In genomic region chr9:46241818-46242217, GRCm38 (mm10) we compare ENCODE assay signal across 36 mouse cellular contexts. TPM values are rescaled to one million over a fixed set of nuclear protein-coding genes. Genes with fewer than 3 reads are reported as not detected.
DNase-seq lines count a peak whose midpoint lies in the region; ATAC-seq and TF ChIP-seq lines count a peak whose summit lies in the region.
"Had no signal": no experiment of that assay in that cellular context is flagged by ENCODE, and none has a peak within 500 bp of the region (broad histone marks: within the 10 kb centered on the region; RNA-seq: fewer than 3 reads in every experiment).

No protein-coding gene starts in this region.

- peak; percentile 80 for ATAC-seq in intestine, embryonic 15.5 days
- ATAC-seq in stomach, embryonic 16.5 days (ENCODE audit: insufficient read depth, low FRiP score): peak; percentile 70
- ATAC-seq: forebrain, embryonic 13.5 days; forebrain, postnatal 0 days; hindbrain, embryonic 16.5 days had no signal

- H3K79me2 ChIP-seq in MEL (ENCODE audit: control insufficient read depth, insufficient read depth, low read length, poor library complexity): no peaks in the 10 kb centered on the region

- no peaks in the 10 kb centered on the region for H3K36me3 ChIP-seq in MEL (ENCODE audit: control insufficient read depth in 1 of 2, insufficient read depth in 2 of 2, low read length in 2 of 2)
- H3K36me3 ChIP-seq in intestine, embryonic 15.5 days: no peaks in the 10 kb centered on the region
- peaks cover 16% of the 10 kb centered on the region for H3K36me3 ChIP-seq in small intestine, adult 2 months (ENCODE audit: control insufficient read depth, insufficient read depth, low read length)
- no peaks in the 10 kb centered on the region for H3K36me3 ChIP-seq in stomach, embryonic 16.5 days (ENCODE audit: control insufficient read depth, insufficient read depth, low read length)
- H3K36me3 ChIP-seq: embryonic facial prominence, embryonic 10.5 days; embryonic facial prominence, embryonic 13.5 days; forebrain, embryonic 10.5 days; G1E; heart, embryonic 12.5 days; heart, embryonic 15.5 days; hindbrain, embryonic 10.5 days; hindbrain, embryonic 13.5 days had no signal

- WGBS in intestine, embryonic 15.5 days: 54% methylated on average over 2 of the region's 2 CpGs
- WGBS in small intestine, adult 2 months: 23% methylated on average over 2 of the region's 2 CpGs
- 54% methylated on average over 2 of the region's 2 CpGs for WGBS in stomach, embryonic 16.5 days

- no peak for TF ChIP-seq EP300 in MEL (IDR thresholded peaks at IDR 0.05; ENCODE audit: low read depth in 1 of 2, low read length in 2 of 2)

- no peak for TF ChIP-seq POLR2A in MEL (IDR thresholded peaks at IDR 0.05; ENCODE audit: control insufficient read depth in 1 of 2, insufficient read depth in 1 of 2, low read depth in 1 of 2, low read length in 2 of 2, poor library complexity in 1 of 2)
- no peak for TF ChIP-seq POLR2A in small intestine, adult 2 months (IDR thresholded peaks at IDR 0.05; ENCODE audit: low read depth, low read length)

- H3K4me2 ChIP-seq in intestine, embryonic 15.5 days (replicated peaks): peak overlapping the region; percentile 9; the same call in 1 of the 2 replicates
- no peak overlapping the region for H3K4me2 ChIP-seq in stomach, embryonic 16.5 days (ENCODE audit: low read depth, low read length)
- H3K4me2 ChIP-seq: embryonic facial prominence, embryonic 13.5 days; forebrain, embryonic 13.5 days; heart, embryonic 12.5 days; heart, embryonic 15.5 days; hindbrain, embryonic 13.5 days had no signal

- no peaks in the 10 kb centered on the region for H3K4me1 ChIP-seq in MEL (ENCODE audit: control insufficient read depth in 1 of 2, insufficient read depth in 2 of 2, low read length in 2 of 2)
- H3K4me1 ChIP-seq in intestine, embryonic 15.5 days (replicated peaks): peaks cover 12% of the 10 kb centered on the region; the same call in 1 of the 2 replicates
- peaks cover 38% of the 10 kb centered on the region for H3K4me1 ChIP-seq in small intestine, adult 2 months (ENCODE audit: control insufficient read depth, insufficient read depth, insufficient read length, low read length)
- H3K4me1 ChIP-seq in stomach, embryonic 16.5 days (ENCODE audit: control insufficient read depth, insufficient read depth, low read length): 0 out of 2 replicates have a peak, but pooled peaks cover 4% of the 10 kb centered on the region
- H3K4me1 ChIP-seq: embryonic facial prominence, embryonic 13.5 days; forebrain, embryonic 13.5 days had no signal

- H3K9me3 ChIP-seq in MEL (replicated peaks; ENCODE audit: insufficient read depth, low read length): no peaks in the 10 kb centered on the region
- no peaks in the 10 kb centered on the region for H3K9me3 ChIP-seq in intestine, embryonic 15.5 days
- H3K9me3 ChIP-seq in stomach, embryonic 16.5 days (replicated peaks; ENCODE audit: control insufficient read depth, low read length): no peaks in the 10 kb centered on the region
- H3K9me3 ChIP-seq: embryonic facial prominence, embryonic 10.5 days; embryonic facial prominence, embryonic 13.5 days; forebrain, embryonic 10.5 days; forebrain, embryonic 13.5 days; G1E; heart, embryonic 12.5 days; heart, embryonic 15.5 days; hindbrain, embryonic 10.5 days; hindbrain, embryonic 13.5 days had no signal

- no peak overlapping the region for H3K9ac ChIP-seq in MEL (ENCODE audit: control insufficient read depth, low read depth, low read length, poor library complexity, severe bottlenecking)
- no peak overlapping the region for H3K9ac ChIP-seq in intestine, embryonic 15.5 days
- H3K9ac ChIP-seq in stomach, embryonic 16.5 days (ENCODE audit: low read length): no peak overlapping the region
- H3K9ac ChIP-seq: embryonic facial prominence, embryonic 13.5 days; forebrain, embryonic 13.5 days; forebrain, postnatal 0 days; heart, embryonic 12.5 days; heart, embryonic 15.5 days; hindbrain, embryonic 13.5 days had no signal

- no peak overlapping the region for H3K27ac ChIP-seq in MEL (ENCODE audit: control insufficient read depth, low read depth, low read length)
- peak overlapping the region; percentile 67; the same call in 1 of the 2 replicates for H3K27ac ChIP-seq in intestine, embryonic 15.5 days
- H3K27ac ChIP-seq in small intestine, adult 2 months (ENCODE audit: insufficient read depth, low read depth, low read length): peak overlapping the region; percentile 88
- no peak overlapping the region for H3K27ac ChIP-seq in stomach, embryonic 16.5 days (ENCODE audit: low read length)
- H3K27ac ChIP-seq in layer of hippocampus, adult 2 months: no peak overlapping the region
- H3K27ac ChIP-seq: embryonic facial prominence, embryonic 10.5 days; embryonic facial prominence, embryonic 13.5 days; forebrain, embryonic 10.5 days; forebrain, embryonic 13.5 days; gastrocnemius, adult 2 months; heart, embryonic 15.5 days; hindbrain, embryonic 10.5 days; hindbrain, embryonic 13.5 days had no signal

- TF ChIP-seq RAD21 in MEL (IDR thresholded peaks at IDR 0.05; ENCODE audit: low read depth, low read length): no peak

- H3K4me3 ChIP-seq in MEL (ENCODE audit: control insufficient read depth in 1 of 2, insufficient read depth in 1 of 2, low read depth in 2 of 2, low read length in 2 of 2): no peak overlapping the region
- peak overlapping the region; percentile 14; the same call in 1 of the 2 replicates for H3K4me3 ChIP-seq in intestine, embryonic 15.5 days (replicated peaks)
- peak overlapping the region; percentile 63 for H3K4me3 ChIP-seq in small intestine, adult 2 months (ENCODE audit: low read depth, low read length)
- no peak overlapping the region for H3K4me3 ChIP-seq in stomach, embryonic 16.5 days (replicated peaks; ENCODE audit: low read length)
- no peak overlapping the region for H3K4me3 ChIP-seq in layer of hippocampus, adult 2 months
- H3K4me3 ChIP-seq: embryonic facial prominence, embryonic 10.5 days; embryonic facial prominence, embryonic 13.5 days; forebrain, embryonic 10.5 days; forebrain, embryonic 13.5 days; gastrocnemius, adult 2 months; heart, embryonic 12.5 days; heart, embryonic 15.5 days; hindbrain, embryonic 10.5 days; hindbrain, embryonic 13.5 days had no signal

- H3K27me3 ChIP-seq in MEL (ENCODE audit: control insufficient read depth in 1 of 2, insufficient read depth in 2 of 2, low read length in 2 of 2): no peaks in the 10 kb centered on the region
- H3K27me3 ChIP-seq in intestine, embryonic 15.5 days (replicated peaks): no peaks in the 10 kb centered on the region
- no peaks in the 10 kb centered on the region for H3K27me3 ChIP-seq in small intestine, adult 2 months (ENCODE audit: control insufficient read depth, insufficient read depth, low read length)
- H3K27me3 ChIP-seq in stomach, embryonic 16.5 days (ENCODE audit: control insufficient read depth, insufficient read depth, low read length): no peaks in the 10 kb centered on the region
- H3K27me3 ChIP-seq: embryonic facial prominence, embryonic 13.5 days; forebrain, embryonic 13.5 days; heart, embryonic 12.5 days; heart, embryonic 15.5 days had no signal

- no peak for DNase-seq in MEL (ENCODE audit: low read depth, low spot score)
- DNase-seq in layer of hippocampus, postnatal 25 days (ENCODE audit: extremely low spot score in 1 of 2, low spot score in 1 of 2): no peak
- no peak for DNase-seq in layer of hippocampus, adult 2 months (ENCODE audit: low spot score in 2 of 2)
- DNase-seq in cerebellum, postnatal 14 days: no peak
- no peak for DNase-seq in thymus, postnatal 14 days
- DNase-seq: adrenal gland, adult 2 months; adrenal gland, postnatal 14 days; B cell, adult 2 months; cerebellum, adult 11 months; cerebellum, adult 2 months; cerebellum, adult 9-11 months; cerebellum, postnatal 36 days; embryo, embryonic 11 days; forebrain, postnatal 0 days; gastrocnemius, adult 2 months; gastrocnemius, postnatal 14 days; heart, adult 18-20 months; heart, postnatal 10 days; heart, postnatal 36 days had no signal

- no peak for TF ChIP-seq CTCF in MEL (IDR thresholded peaks at IDR 0.05 in 2 of 3, conservative IDR thresholded peaks at IDR 0.05 in 1 of 3; ENCODE audit: control insufficient read depth in 1 of 3, insufficient read depth in 1 of 3, low read depth in 2 of 3, low read length in 3 of 3, poor library complexity in 1 of 3, severe bottlenecking in 1 of 3)
- no peak for TF ChIP-seq CTCF in small intestine, adult 2 months (IDR thresholded peaks at IDR 0.05; ENCODE audit: extremely low read depth, insufficient read length, insufficient replicate concordance, low read depth, low read length)
- TF ChIP-seq CTCF in layer of hippocampus, adult 2 months (conservative IDR thresholded peaks at IDR 0.05): no peak

RNA-seq across cellular contexts. Expression of gene Apoa4, which starts 1.3 kb away (rescaled TPM):
- total RNA-seq in MEL (2012; rRNA removed): not detected in 2 replicates
- not detected for polyA plus RNA-seq in MEL (2012; ENCODE audit: insufficient read depth in 1 of 2, insufficient read length in 2 of 2, low read depth in 1 of 2, low replicate concordance in 2 of 2, missing spikeins in 1 of 2)
- polyA plus RNA-seq in intestine, embryonic 15.5 days (2015; fragmentation: Nextera tagmentation; extraction: Ambion mirVana): 576 and 837 TPM in 2 replicates
- polyA plus RNA-seq in small intestine, adult 2 months (2012; rRNA removed): 2,388 and 5,196 TPM in 2 replicates
- 196 and 228 TPM in 2 replicates for polyA plus RNA-seq in stomach, embryonic 16.5 days (2015; fragmentation: Nextera tagmentation; extraction: Ambion mirVana)
- not detected for total RNA-seq in layer of hippocampus, postnatal 25 days (2021)
- total RNA-seq in layer of hippocampus, adult 2 months (2021): not detected
- total RNA-seq: CH12.LX; forebrain, postnatal 0 days; G1E; gastrocnemius, adult 2 months; gastrocnemius, postnatal 14 days; heart, adult 18-20 months; heart, postnatal 10 days; heart, postnatal 36 days had no signal
- polyA plus RNA-seq: embryonic facial prominence, embryonic 10.5 days; embryonic facial prominence, embryonic 13.5 days; forebrain, embryonic 10.5 days; forebrain, postnatal 0 days; G1E; gonadal fat pad, adult 2 months; hindbrain, embryonic 10.5 days; hindbrain, embryonic 13.5 days; hindbrain, embryonic 16.5 days had no signal

RNA-seq across cellular contexts. Expression of gene Apoc3, which starts 6.4 kb away (rescaled TPM):
- not detected in 2 replicates for total RNA-seq in MEL (2012; rRNA removed)
- polyA plus RNA-seq in MEL (2012; ENCODE audit: insufficient read depth in 1 of 2, insufficient read length in 2 of 2, low read depth in 1 of 2, low replicate concordance in 2 of 2, missing spikeins in 1 of 2): not detected
- 247 and 325 TPM in 2 replicates for polyA plus RNA-seq in intestine, embryonic 15.5 days (2015; fragmentation: Nextera tagmentation; extraction: Ambion mirVana)
- 1,107 and 4,906 TPM in 2 replicates for polyA plus RNA-seq in small intestine, adult 2 months (2012; rRNA removed)
- polyA plus RNA-seq in stomach, embryonic 16.5 days (2015; fragmentation: Nextera tagmentation; extraction: Ambion mirVana): 64.3 and 64.4 TPM in 2 replicates
- total RNA-seq in layer of hippocampus, postnatal 25 days (2021): under 1 TPM; 0.94 to 0.96 TPM
- 1 to 10 TPM in 1 of 2 experiments, not detected in 1; 1.0 TPM for total RNA-seq in layer of hippocampus, adult 2 months (2021)
- total RNA-seq: CH12.LX; forebrain, postnatal 0 days; gastrocnemius, adult 2 months; gastrocnemius, postnatal 14 days; heart, postnatal 10 days; heart, postnatal 36 days had no signal
- polyA plus RNA-seq: embryonic facial prominence, embryonic 10.5 days; embryonic facial prominence, embryonic 13.5 days; forebrain, embryonic 10.5 days; forebrain, embryonic 13.5 days; G1E; heart, embryonic 12.5 days; heart, embryonic 15.5 days; hindbrain, embryonic 10.5 days; hindbrain, embryonic 13.5 days; hindbrain, embryonic 16.5 days had no signal

RNA-seq across cellular contexts. Expression of gene Apoa1, which starts 13.4 kb away (rescaled TPM):
- 1.8 and 4.0 TPM in 2 replicates for total RNA-seq in MEL (2012; rRNA removed)
- polyA plus RNA-seq in MEL (2012; ENCODE audit: insufficient read depth in 1 of 2, insufficient read length in 2 of 2, low read depth in 1 of 2, low replicate concordance in 2 of 2, missing spikeins in 1 of 2): 10 to 100 TPM in 1 of 2 experiments, not detected in 1; 16.1 TPM
- 1,502 and 1,827 TPM in 2 replicates for polyA plus RNA-seq in intestine, embryonic 15.5 days (2015; fragmentation: Nextera tagmentation; extraction: Ambion mirVana)
- 3,178 and 15,923 TPM in 2 replicates for polyA plus RNA-seq in small intestine, adult 2 months (2012; rRNA removed)
- polyA plus RNA-seq in stomach, embryonic 16.5 days (2015; fragmentation: Nextera tagmentation; extraction: Ambion mirVana): 510 and 643 TPM in 2 replicates
- total RNA-seq in layer of hippocampus, postnatal 25 days (2021): under 1 TPM in 1 of 2 experiments, not detected in 1; 0.44 TPM
- not detected for total RNA-seq in layer of hippocampus, adult 2 months (2021)
- total RNA-seq: CH12.LX; G1E; gastrocnemius, adult 2 months; gastrocnemius, postnatal 14 days; heart, adult 18-20 months; heart, postnatal 36 days had no signal

RNA-seq across cellular contexts. Expression of gene Apoa5, which starts 26.6 kb away (rescaled TPM):
- total RNA-seq in MEL (2012; rRNA removed): not detected in 2 replicates
- polyA plus RNA-seq in MEL (2012; ENCODE audit: insufficient read depth in 1 of 2, insufficient read length in 2 of 2, low read depth in 1 of 2, low replicate concordance in 2 of 2, missing spikeins in 1 of 2): under 1 TPM in 1 of 2 experiments, not detected in 1; 0.04 TPM
- polyA plus RNA-seq in intestine, embryonic 15.5 days (2015; fragmentation: Nextera tagmentation; extraction: Ambion mirVana): 0.38 TPM in 2 replicates
- polyA plus RNA-seq in small intestine, adult 2 months (2012; rRNA removed): 0.88 and 1.1 TPM in 2 replicates
- 0.49 TPM in 1 of 2 replicates, not detected in the other for polyA plus RNA-seq in stomach, embryonic 16.5 days (2015; fragmentation: Nextera tagmentation; extraction: Ambion mirVana)
- total RNA-seq in layer of hippocampus, postnatal 25 days (2021): not detected
- not detected for total RNA-seq in layer of hippocampus, adult 2 months (2021)
- total RNA-seq: forebrain, postnatal 0 days; gastrocnemius, adult 2 months; gastrocnemius, postnatal 14 days; heart, adult 18-20 months; heart, postnatal 10 days; heart, postnatal 36 days had no signal
- polyA plus RNA-seq: cerebellum, adult 2 months; cortical plate, adult 2 months; embryonic facial prominence, embryonic 10.5 days; embryonic facial prominence, embryonic 13.5 days; forebrain, embryonic 10.5 days; forebrain, embryonic 13.5 days; forebrain, postnatal 0 days; frontal cortex, adult 2 months; G1E; heart, embryonic 12.5 days; heart, embryonic 15.5 days; hindbrain, embryonic 13.5 days; hindbrain, embryonic 16.5 days had no signal

RNA-seq across cellular contexts. Expression of gene Zpr1, which starts 31.0 kb away (rescaled TPM):
- total RNA-seq in MEL (2012; rRNA removed): 87.0 and 99.7 TPM in 2 replicates
- polyA plus RNA-seq in MEL (2012; ENCODE audit: insufficient read depth in 1 of 2, insufficient read length in 2 of 2, low read depth in 1 of 2, low replicate concordance in 2 of 2, missing spikeins in 1 of 2): 100 to 1,000 TPM in 1 of 2 experiments, not detected in 1; 171 TPM
- polyA plus RNA-seq in intestine, embryonic 15.5 days (2015; fragmentation: Nextera tagmentation; extraction: Ambion mirVana): 57.2 and 63.2 TPM in 2 replicates
- 6.4 and 11.2 TPM in 2 replicates for polyA plus RNA-seq in small intestine, adult 2 months (2012; rRNA removed)
- 48.5 and 51.8 TPM in 2 replicates for polyA plus RNA-seq in stomach, embryonic 16.5 days (2015; fragmentation: Nextera tagmentation; extraction: Ambion mirVana)
- 10 to 100 TPM; 32.3 to 32.4 TPM for total RNA-seq in layer of hippocampus, postnatal 25 days (2021)
- 10 to 100 TPM; 34.4 to 41.1 TPM for total RNA-seq in layer of hippocampus, adult 2 months (2021)

Comparison
In these comparisons a context has a peak if more than half of its experiments do, and no peak if none do; other contexts are left out.
1. H3K27ac ChIP-seq: peak in intestine, embryonic 15.5 days (single experiment) and small intestine, adult 2 months (single experiment); none in MEL (single experiment), stomach, embryonic 16.5 days (single experiment) and layer of hippocampus, adult 2 months (single experiment).
2. H3K4me3 ChIP-seq: peak in intestine, embryonic 15.5 days (single experiment) and small intestine, adult 2 months (single experiment); none in MEL (0 of 2), stomach, embryonic 16.5 days (single experiment) and layer of hippocampus, adult 2 months (single experiment).
3. RNA of gene Apoa4, which starts 1.3 kb away (polyA plus RNA-seq): 2,388 to 5,196 TPM in small intestine, adult 2 months, 576 to 837 TPM in intestine, embryonic 15.5 days and 196 to 228 TPM in stomach, embryonic 16.5 days; not detected in MEL; every median in the first group is over 100 times any median in the second.
4. RNA of gene Apoc3, which starts 6.4 kb away (polyA plus RNA-seq): 1,107 to 4,906 TPM in small intestine, adult 2 months, 247 to 325 TPM in intestine, embryonic 15.5 days and 64.3 to 64.4 TPM in stomach, embryonic 16.5 days; not detected in MEL; every median in the first group is over 10 times any median in the second.
5. RNA of gene Apoa1, which starts 13.4 kb away (polyA plus RNA-seq): 3,178 to 15,923 TPM in small intestine, adult 2 months, 1,502 to 1,827 TPM in intestine, embryonic 15.5 days and 510 to 643 TPM in stomach, embryonic 16.5 days; 16.1 TPM in MEL; every median in the first group is over 10 times any median in the second.